Mouse (Mus musculus) erythroid progenitor cell, adult 5-6 weeks (primary cell): Measurements from ENCODE around the gene Jak2. TPM values are rescaled to one million over a fixed set of nuclear protein-coding genes. Genes with fewer than 3 reads are reported as not detected.
A peak's percentile ranks its signal among the peaks of the same experiment; 100 is the strongest.

Experiments used
- ATAC-seq: replicated peaks from 2 replicates; pipeline ENCODE4 v1.8.0; 2016; ENCODE audit warnings: moderate number of reproducible peaks, mild to moderate bottlenecking, moderate TSS enrichment, inconsistent platforms; ENCODE audit not compliant: poor library complexity, low FRiP score, severe bottlenecking
- total RNA-seq, 2 experiments: library from RNA; stranded (forward) in 1 of 2; stranded (reverse) in 1 of 2; fragments of 150-400 nt in 1 of 2; fragments of 186-747, 209-891 nt in 1 of 2; gene quantifications; 2 replicates each; pipeline versions ENCODE4 v1.2.3 to v1.2.4; 2015 to 2017; ENCODE audit warnings: low replicate concordance in 2 of 2

The Jak2 gene
- 67.4 and 88.9 TPM in 2 replicates for total RNA-seq (2015; ENCODE audit: low replicate concordance)
- 88.7 and 103 TPM in 2 replicates for total RNA-seq (2017; ENCODE audit: low replicate concordance)

DNA sequence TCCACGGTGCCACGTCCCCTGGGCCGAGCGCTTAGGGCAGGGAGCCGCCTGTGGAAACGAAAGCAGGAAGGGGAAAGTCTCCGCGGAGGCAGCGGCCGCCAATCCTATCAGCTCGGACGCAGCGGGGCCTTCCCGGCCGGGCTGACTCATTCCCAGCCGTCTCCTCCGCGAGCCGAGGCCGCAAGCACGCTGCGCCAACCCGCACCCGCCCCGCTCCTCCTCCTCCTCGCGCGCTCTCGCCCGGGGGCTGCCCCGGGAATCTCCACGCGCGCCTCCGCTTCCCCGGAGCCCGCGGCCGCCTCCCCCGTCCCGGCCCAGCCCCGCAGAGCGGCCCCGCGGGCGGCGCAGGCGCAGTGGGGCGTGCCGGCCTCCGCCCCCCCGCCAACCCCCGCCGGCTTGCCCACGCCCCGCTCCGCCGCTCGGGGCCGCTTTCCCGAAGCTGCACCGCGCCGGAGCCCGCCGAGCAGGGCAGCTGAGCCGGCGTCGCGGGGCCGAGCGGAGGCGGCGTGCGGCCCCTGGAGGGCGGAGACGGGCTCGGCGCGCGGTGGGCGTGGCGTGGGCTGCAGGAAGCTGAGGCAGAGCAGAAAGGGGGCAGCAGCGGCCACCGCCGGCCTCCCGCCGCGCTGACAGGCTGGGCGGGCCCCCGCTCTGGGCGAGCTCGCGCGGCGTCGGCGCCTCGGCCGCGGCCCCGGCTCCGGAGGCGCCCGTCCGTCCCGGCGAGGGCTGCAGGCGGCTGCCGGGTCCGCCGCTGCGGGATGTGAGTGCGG, at the start of gene Jak2:
Jak2 (plus strand) TSS at position 638 of the 767 bp plus-strand sequence.
- peak; percentile 78 for ATAC-seq

DNA sequence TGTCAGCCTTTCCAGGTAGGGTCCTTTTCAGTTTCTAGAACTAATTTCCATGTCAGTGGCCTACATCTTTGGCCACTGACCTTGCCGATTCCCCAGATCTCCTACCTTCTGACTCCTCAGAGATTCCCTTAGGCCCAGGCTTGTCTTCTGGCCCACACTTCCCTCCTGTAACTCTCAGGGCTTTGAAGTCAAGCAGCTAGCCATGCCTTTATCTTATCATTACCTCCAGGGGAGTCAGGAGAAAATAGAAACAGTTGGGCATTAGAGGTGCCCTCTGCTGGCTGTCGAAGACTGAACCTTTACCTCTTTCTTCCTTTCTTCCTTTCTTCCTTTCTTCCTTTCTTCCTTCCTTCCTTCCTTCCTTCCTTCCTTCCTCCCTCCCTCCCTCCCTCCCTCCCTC, 48.3 kb upstream of the Jak2 start:
- peak; percentile 99 for ATAC-seq

- ATAC-seq = peak; percentile 22; the same call in 1 of the 2 replicates
These were observed 47.0 kb upstream of the Jak2 start for GRCm38 (mm10) chr19:29204583-29204982.

GRCm38 (mm10) chr19:29205267-29205666, 46.4 kb upstream of the Jak2 start:
- ATAC-seq = no peak

GRCm38 (mm10) chr19:29209898-29210297, 41.7 kb upstream of the Jak2 start:
- no peak for ATAC-seq

DNA sequence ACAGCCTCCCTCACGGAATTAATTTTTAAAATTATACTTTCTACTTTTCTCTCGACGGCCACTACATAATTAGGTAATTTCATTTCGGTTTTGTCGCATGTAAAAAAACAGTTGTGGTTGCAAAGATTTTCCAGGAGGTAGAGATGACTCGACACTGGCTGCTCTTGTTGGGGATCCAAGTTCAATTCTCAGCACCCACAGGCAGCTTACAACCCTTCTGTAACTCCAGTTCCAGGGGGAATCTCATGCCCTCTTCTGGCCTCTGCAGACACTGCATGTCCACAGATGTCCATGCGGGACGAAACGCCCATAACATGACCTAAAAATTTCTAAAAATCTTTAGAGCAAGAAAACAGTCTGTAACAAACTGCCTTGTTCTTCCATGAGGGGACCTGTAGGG, 41.3 kb upstream of the Jak2 start:
- no peak for ATAC-seq

GRCm38 (mm10) chr19:29215811-29216509, 35.7 kb upstream of the Jak2 start:
- no peak for ATAC-seq

- ATAC-seq = no peak
These were observed 29.8 kb upstream of the Jak2 start for GRCm38 (mm10) chr19:29221867-29222266.

GRCm38 (mm10) chr19:29224968-29225367, 26.7 kb upstream of the Jak2 start:
- ATAC-seq = no peak

DNA sequence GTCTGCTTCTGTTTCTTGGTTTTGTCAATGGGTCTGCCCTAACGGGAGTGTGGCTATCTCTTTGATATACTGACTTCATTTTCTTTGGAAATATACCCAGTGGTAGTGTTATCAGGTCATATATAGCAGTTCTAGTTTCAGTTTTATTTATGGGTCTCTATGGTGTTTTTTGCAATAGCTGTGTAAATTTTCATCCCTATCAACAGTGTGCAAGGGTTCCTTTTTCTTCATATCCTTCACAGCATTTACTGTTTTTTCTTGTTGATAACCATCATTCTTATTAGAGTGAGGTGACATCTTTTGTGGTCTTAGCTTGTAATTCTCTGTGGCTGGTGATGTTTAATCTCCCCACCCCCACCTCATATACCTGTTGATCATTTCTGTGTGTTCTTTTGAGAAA, 24.6 kb upstream of the Jak2 start:
- ATAC-seq = no peak

- no peak for ATAC-seq
These were observed 23.6 kb upstream of the Jak2 start for GRCm38 (mm10) chr19:29227941-29228590.

GRCm38 (mm10) chr19:29228989-29229388, 22.6 kb upstream of the Jak2 start:
- no peak for ATAC-seq

- peak; percentile 50; the same call in 1 of the 2 replicates for ATAC-seq
These were observed 18.9 kb upstream of the Jak2 start for GRCm38 (mm10) chr19:29232738-29233137.

- ATAC-seq = peak; percentile 61
These were observed 14.8 kb upstream of the Jak2 start for GRCm38 (mm10) chr19:29236658-29237385.

DNA sequence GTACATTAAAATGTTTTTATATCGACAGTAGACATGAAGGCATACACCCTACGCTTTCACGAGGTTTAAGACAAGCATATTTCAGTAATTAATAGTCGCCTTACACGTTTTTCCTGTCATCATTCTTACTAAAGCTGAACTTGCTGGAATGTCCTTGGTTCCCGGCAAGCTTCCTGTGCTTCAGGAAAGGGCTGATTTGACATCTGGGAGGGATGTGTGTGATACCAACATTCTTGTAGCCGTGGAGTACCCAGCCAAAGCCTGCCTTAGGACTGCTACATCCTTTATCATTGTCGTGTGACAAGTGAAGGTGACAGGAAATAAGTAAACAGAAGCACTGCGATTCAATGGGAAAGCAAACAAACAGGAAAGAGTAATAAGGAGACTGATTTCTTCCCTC, 13.5 kb upstream of the Jak2 start:
- ATAC-seq = no peak

DNA sequence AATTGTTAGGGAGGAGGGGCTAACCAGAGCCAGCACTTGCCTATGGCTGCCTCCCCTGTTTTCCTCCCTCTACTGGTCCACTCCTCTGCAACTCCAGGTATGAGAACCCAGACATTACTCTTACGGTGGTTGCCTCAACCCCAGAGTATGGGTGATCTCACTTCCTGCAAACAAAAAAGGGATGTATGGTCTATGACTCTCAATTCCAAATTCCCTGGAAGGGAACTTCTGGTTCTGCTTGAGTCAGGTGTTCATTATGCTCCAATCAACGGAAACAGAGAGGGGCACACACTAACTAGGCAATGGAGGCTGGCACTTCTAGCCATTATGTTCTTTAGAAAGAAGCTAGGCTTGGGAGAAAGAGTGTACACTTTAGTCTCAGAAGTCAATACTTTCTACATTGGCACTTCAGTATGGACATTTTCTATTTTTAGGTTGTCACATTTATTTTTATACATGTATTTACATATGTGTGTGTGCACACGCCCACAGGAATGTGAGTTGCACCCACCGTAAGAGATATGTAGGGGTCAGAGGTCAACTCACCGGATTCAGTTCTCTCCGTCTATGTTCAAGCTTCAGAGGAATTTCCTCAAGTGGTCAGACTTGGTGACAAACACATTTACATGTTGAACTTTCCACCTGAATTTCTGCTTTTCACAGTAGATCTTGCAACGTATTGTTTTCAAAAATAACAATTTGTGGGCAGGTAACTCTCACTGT, 12.0 kb upstream of the Jak2 start:
- no peak for ATAC-seq

GRCm38 (mm10) chr19:29240676-29241075, 11.0 kb upstream of the Jak2 start:
- ATAC-seq = no peak

GRCm38 (mm10) chr19:29241581-29241980, 10.0 kb upstream of the Jak2 start:
- no peak for ATAC-seq

DNA sequence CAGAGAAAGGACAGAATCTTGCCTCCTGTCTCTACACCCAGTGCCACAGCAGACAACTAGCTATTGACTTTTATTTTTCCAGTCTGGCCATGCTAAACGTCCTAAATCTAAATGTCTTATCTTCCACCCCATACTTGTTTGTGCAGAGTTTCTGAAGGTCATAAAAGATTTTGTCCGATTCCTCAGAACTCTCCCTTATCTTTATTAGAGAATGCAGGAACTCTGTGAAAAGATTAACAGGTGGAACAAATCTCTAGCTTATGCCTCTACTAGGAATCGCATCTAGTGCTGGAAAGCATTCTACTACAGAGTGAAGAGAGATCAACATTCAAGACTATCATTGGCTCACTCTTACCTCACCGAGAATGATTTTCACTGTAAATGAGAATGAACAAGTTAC, 1.7 kb upstream of the Jak2 start:
- no peak for ATAC-seq
